Mouse (Mus musculus) brain, adult 10 weeks (tissue): ENCODE measurements around the gene Vmn1r214. TPM values are rescaled to one million over a fixed set of nuclear protein-coding genes. Genes with fewer than 3 reads are reported as not detected.

Experiments
- polyA plus RNA-seq: library from polyadenylated mRNA; stranded (reverse); fragments of 350-450 nt; fragmentation: Illumina TruSeq; extraction: RNeasy Lipid Tissue Mini Kit (QIAGEN cat#74804); gene quantifications from one replicate; pipeline ENCODE4 v1.2.3, GENCODE M21; 2015; ENCODE audit warnings: low read depth, low replicate concordance

Vmn1r214 gene
- not detected for polyA plus RNA-seq

DNA sequence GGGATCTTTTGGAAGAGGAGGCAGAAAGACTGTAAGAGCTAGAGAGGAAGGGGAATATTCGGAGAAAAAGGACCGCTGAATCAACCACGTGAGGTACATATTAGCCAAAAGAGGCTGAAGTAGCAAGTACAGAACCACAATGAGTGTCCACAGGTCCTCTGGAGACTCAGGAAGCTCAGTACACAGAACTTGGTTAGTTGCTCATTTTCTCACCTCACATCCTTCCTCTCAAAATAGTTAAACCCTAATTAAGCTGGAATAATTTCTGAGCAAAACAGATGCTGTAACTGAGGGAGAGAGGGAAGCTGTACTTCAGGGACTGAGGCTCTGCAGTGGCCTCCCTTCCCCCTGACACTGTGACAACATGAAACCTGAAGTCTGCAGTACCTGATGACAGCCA is at the start of gene Vmn1r214:
Vmn1r214 (plus strand) TSS at position 301 of the 400 bp plus-strand sequence.

DNA sequence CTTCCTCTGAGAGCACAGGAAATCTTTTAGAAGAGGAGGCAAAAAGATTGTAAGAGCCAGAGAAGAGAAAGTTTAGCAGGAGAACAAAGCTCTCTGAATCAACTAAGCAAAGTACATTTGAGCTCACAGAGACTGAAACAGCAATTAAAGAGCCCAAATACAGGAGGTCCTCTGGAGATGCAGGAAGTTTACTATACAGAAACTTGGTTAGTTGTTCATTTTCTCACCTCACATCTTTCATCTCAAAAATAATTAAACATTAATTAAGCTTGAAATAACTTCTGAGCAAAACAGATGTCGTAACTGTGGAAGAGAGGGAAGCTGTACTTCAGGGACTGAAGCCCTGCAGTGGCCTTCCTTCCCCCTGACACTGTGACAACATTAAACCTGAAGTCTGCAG is 22.9 kb upstream of the Vmn1r214 start, which contains the start of gene Vmn1r213:
Vmn1r213 (plus strand) TSS at position 301 of the 400 bp plus-strand sequence.

DNA sequence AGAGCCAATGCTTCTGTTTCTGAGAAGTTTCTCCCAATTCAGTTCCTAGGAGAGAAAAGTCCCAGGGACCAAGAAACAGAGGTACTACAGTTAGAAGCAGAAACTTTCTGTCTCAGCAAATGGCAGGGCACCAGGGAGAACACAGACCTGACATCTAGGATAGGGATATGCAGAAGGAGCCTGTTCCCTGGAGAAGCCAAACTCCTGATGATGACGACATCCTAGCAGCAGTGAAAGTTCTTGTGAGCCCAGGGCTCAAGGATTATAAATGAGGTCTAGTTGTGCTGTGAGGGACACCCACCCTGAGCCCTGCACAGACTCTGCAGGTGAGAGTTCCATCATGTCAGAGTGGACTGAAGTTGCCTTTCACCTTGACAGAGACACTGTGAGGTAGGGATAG is 37.5 kb downstream of the Vmn1r214 start, which contains the start of gene Vmn1r215:
Vmn1r215 (plus strand) TSS at position 301 of the 400 bp plus-strand sequence.

Other genes with a start within 250 kb of the Vmn1r214 start
- not detected for gene Vmn1r209, start 220.7 kb upstream of the Vmn1r214 start, polyA plus RNA-seq
- gene Vmn1r210, start 199.1 kb upstream of the Vmn1r214 start, polyA plus RNA-seq = not detected
- not detected for gene Vmn1r211, start 172.9 kb upstream of the Vmn1r214 start, polyA plus RNA-seq
- gene Vmn1r212, start 146.2 kb upstream of the Vmn1r214 start, polyA plus RNA-seq = not detected
- not detected for gene Vmn1r213, start 22.8 kb upstream of the Vmn1r214 start, polyA plus RNA-seq
- gene Vmn1r215, start 37.6 kb downstream of the Vmn1r214 start, polyA plus RNA-seq = not detected
- not detected for gene Vmn1r217, start 87.8 kb downstream of the Vmn1r214 start, polyA plus RNA-seq
- gene Vmn1r218, start 102.7 kb downstream of the Vmn1r214 start, polyA plus RNA-seq = not detected
- gene Vmn1r219, start 128.9 kb downstream of the Vmn1r214 start, polyA plus RNA-seq = not detected
- not detected for gene Vmn1r220, start 157.6 kb downstream of the Vmn1r214 start, polyA plus RNA-seq
- gene Vmn1r221, start 183.7 kb downstream of the Vmn1r214 start, polyA plus RNA-seq = not detected
- gene Vmn1r222, start 205.5 kb downstream of the Vmn1r214 start, polyA plus RNA-seq = not detected
- gene Vmn1r223, start 216.7 kb downstream of the Vmn1r214 start, polyA plus RNA-seq = not detected